Mouse (Mus musculus) 3134 (cell line): ENCODE measurements around the gene Psmb11.

Experiments used
- DNase-seq: peaks from one replicate; pipeline ENCODE4 v3.0.0-alpha.2; 2011; ENCODE audit warnings: low spot score; ENCODE audit not compliant: insufficient read length; ENCODE audit errors: extremely low read depth

Psmb11 gene

DNA sequence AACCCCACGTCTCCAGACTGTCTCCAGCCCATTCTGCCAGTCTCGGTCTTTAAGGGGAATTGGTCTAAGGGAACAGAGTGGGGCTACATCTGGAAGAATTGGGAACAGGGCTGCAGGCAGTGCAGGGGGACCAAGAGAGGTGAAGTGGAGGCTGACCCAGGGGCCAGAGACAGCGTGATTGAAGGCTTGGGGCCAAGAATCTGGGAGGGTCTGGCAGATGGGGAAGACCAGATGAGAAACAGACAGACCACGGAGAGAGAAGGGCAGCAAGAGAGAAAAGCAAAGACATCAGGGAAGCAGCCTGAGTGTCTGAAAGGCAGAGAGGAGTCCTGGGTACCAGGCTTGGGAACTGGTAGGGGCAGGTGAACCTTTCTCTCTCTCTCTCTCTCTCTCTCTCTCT lies 18.9 kb downstream of the Psmb11 start:
- no peak for DNase-seq

DNA sequence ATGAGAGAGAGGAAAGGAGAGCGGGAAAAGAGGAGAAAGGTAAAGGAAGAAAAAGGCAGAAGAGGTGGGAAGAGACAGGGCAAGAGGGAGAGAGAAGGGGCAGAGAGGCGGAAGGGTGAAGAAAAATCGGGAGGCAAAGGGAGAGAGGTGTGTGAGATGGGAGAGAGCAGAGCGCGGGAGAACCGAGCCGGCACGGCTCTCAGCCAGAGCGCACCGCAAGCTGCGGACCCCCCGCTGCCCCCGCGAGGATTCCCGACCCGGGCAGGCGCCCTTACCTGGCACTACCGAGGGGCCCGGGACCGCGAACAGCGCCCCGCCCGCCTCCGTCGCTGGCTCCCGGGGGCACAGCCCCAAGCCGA lies 19.7 kb downstream of the Psmb11 start, which contains the start of gene Gm17606:
Gm17606 (plus strand) TSS at position 7 of the 359 bp plus-strand sequence.
- DNase-seq = no peak

- DNase-seq = peak; percentile 81
These were observed 20.2 kb downstream of the Psmb11 start, which contains the start of gene Cdh24 for GRCm38 (mm10) chr14:54641305-54641969. Gene Cdh24, minus strand, starts transcription at chr14:54641364.

DNA sequence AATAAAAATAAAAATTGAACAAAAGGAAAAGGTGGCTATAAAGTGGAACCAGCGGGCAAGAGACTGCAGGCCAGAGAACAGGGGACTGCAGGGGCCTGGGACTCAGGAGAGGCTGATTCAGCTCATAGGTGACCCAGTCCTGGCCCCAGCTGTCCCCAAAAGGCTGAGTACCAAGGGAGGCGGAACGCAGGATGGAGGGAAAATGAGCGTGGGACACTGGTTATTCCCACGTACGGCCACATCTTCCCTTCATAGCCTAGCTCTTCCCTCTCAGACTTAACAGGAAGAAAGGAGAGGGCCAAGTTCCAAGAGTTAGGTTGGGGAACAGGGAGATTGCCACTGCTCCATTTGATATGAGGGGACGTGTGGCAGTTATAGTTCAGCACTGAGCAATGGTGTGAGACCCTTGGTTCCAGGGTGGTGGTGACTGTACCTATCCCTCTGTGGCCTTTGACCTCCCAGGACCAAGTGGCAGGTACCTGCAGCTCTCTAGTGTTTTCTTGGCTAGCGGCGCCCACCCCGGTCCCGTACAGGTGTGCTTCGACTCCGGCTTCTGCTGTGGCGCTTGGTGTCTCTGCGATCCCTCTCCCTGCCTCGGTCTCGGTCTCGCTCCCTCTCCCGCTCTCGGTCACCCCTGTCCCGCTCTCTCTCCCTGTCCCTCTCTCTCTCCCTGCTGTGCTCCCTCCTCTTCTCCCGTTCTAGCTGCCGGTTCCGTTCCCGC lies 21.2 kb downstream of the Psmb11 start:
- no peak for DNase-seq

DNA sequence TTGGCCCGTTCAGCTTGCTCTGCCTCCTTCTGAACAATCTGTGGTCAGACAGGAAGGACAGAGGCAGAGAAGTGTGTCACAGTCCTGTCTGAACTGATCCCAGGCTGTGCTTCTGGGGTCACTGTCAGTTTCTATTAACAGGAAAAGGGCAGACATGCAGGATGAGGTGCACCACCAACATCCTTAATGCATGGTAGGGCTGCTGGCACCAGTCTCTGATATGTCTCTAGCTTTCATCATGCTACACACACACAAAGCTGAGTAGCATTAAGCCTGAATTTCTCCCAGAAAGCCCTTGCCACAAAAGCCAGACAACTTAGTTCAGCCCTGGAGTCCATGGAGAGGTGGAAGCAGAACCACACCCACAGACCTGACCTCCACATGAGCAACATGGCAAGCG lies 21.8 kb downstream of the Psmb11 start:
- no peak for DNase-seq

DNA sequence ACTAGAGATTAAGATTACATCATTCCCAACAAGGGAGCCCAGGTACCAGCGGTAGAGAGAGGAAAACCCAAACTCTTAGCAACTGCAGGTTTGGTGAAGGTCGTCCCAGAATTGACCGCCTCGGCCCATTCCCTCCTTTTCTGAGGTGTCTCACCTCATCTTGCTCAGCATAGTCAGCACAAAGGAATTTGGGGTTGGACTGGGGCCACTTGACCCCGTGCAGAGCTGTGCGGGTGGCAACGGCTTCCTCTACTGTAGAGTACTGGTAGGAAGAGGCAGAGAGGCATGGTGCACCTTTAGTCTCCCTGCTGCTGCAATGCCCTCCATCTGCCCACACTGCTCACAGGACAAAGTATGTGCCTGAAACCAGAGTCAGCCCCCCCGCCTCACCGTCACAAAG lies 23.1 kb downstream of the Psmb11 start:
- peak; percentile 52 for DNase-seq

DNA sequence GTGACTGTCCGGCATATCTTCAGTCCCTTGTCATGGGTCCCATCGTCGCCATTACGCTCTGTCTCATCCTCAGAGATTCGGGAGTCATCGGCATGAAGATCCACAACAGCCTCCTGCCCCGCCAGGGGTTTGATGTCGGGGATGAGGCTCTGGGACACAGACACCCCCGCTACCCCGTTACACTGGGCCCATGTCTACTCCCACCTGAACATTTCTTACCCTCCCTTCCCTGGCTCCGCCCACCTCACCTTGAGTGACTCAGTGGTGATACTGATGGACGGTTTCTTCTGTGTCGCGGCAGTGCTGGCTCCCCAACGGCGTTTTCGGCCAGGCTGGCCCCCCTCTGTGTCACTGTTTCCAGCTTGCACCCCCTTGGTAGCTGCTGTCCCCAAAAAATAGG lies 25.2 kb downstream of the Psmb11 start:
- DNase-seq = no peak

- DNase-seq = no peak
These were observed 25.8 kb downstream of the Psmb11 start for GRCm38 (mm10) chr14:54646898-54647636.

DNA sequence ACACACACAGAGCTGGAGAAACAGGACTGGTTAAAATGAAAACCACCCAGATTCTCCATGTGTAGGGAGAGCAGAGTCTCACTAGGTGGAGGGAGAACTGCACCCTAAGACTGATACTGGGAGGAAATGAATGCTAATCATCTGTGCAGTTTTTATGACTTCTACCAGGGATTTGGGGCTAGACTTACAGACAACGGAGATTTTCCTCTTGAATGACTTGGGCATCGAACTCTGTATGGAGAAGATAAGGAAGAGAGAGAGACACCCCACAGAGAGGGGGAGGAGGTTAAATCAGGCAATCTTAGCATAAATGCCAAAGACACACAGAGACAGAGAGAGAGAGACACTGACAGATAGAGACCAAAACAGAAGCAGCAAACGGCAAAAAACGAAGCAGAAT lies 26.7 kb downstream of the Psmb11 start:
- no peak for DNase-seq

- peak; percentile 60 for DNase-seq
These were observed 29.6 kb downstream of the Psmb11 start for GRCm38 (mm10) chr14:54650621-54651454.

- DNase-seq = no peak
These were observed 30.3 kb downstream of the Psmb11 start for GRCm38 (mm10) chr14:54651556-54651955.

GRCm38 (mm10) chr14:54652787-54653186 lies 31.6 kb downstream of the Psmb11 start:
- no peak for DNase-seq

GRCm38 (mm10) chr14:54653496-54653895 lies 32.3 kb downstream of the Psmb11 start:
- DNase-seq = peak; percentile 83

GRCm38 (mm10) chr14:54660009-54660408 lies 38.8 kb downstream of the Psmb11 start:
- DNase-seq = no peak

GRCm38 (mm10) chr14:54664477-54665222 lies 43.4 kb downstream of the Psmb11 start:
- no peak for DNase-seq

- no peak for DNase-seq
These were observed 48.1 kb downstream of the Psmb11 start for GRCm38 (mm10) chr14:54669381-54669780.

- DNase-seq = no peak
These were observed 53.1 kb downstream of the Psmb11 start for GRCm38 (mm10) chr14:54674317-54674716.

GRCm38 (mm10) chr14:54676290-54676689 lies 55.1 kb downstream of the Psmb11 start:
- DNase-seq = no peak

DNA sequence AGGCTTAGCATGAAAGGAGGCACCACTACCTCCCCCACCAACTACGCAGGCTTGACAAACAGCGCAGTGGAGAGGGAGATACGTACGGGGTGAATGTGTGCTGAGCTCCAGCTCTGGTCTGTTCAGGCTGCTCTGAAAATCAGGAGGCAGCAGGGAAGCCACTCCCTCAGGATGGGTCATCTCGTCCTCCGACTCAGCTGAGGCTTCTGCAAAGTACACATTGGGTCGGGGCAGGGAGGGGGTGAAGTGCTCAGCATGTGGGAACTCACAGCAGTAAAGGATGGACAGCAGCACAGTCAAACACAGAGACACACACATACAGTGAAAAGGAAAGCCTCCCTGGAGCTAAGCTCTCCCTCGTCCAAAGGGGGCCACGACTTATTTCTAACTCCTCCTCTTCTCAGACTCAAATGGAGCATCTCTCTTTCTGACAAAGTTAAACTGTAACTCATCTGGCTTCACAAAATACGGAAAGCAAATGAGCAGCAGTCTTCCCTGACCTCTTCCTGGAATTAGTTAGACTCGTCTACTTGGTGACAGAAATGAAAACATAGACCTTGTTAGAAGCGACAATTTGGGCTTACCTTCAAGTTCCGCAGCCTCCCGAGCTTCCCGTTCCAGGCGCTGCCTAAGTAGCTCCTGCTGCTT lies 57.5 kb downstream of the Psmb11 start:
- no peak for DNase-seq
